Mouse (Mus musculus) cortical plate, adult 2 months (tissue): ENCODE measurements around the gene Fam167b.

Experiments
- CTCF ChIP-seq: fragments of 200-500 bp; IDR thresholded peaks from 2 replicates; pipeline ENCODE4 v1.5.1; 2011; ENCODE audit warnings: mild to moderate bottlenecking, control low read depth, low read length; ENCODE audit not compliant: insufficient read depth; ENCODE audit errors: extremely low read depth
- POLR2A ChIP-seq: fragments of 200-500 bp; IDR thresholded peaks from 2 replicates; pipeline ENCODE4 v1.6.1; 2011; ENCODE audit warnings: mild to moderate bottlenecking, low read length, control low read depth; ENCODE audit not compliant: insufficient read depth; ENCODE audit errors: extremely low read depth

DNA sequence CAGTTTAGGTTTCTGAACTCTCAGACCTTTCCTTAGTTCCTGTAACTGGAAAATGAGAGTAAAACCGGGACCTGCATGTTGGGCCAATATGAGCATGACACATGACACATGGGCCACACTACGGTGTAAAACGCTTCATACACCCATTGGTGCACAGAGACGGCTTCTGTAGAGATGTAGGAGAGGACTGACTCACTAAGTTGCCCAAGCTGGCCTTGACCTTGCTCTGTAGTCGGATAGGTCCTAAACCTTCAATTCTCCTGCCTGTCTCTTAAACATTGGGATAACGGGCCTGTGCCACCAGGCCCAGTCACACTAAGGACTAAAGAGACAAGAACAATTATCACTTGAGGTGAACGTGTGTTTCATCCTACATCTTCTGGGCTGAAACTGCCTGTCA, 10.0 kb downstream of the Fam167b start:
- no peak for TF ChIP-seq POLR2A
- no peak for TF ChIP-seq CTCF
